In genomic region chr5:147305166-147305565, GRCm38 (mm10) we compare ENCODE assay signal across 17 mouse cellular contexts. TPM values are rescaled to one million over a fixed set of nuclear protein-coding genes. Genes with fewer than 3 reads are reported as not detected.
A peak's percentile ranks its signal among the peaks of the same experiment; 100 is the strongest.
DNase-seq lines count a peak whose midpoint lies in the region; ATAC-seq and TF ChIP-seq lines count a peak whose summit lies in the region.
"Had no signal": no experiment of that assay in that cellular context is flagged by ENCODE, and none has a peak within 500 bp of the region (broad histone marks: within the 10 kb centered on the region; RNA-seq: fewer than 3 reads in every experiment).

No protein-coding gene starts in this region.

- no peak for DNase-seq in heart, adult 2 months
- peak; percentile 63 for DNase-seq in neural tube, embryonic 10.5 days (ENCODE audit: extremely low spot score, low spot score)
- DNase-seq in thymus, adult 2 months, result no peak
- no peak for DNase-seq in gastrocnemius, adult 8-10 months (ENCODE audit: low spot score in 2 of 2)
- DNase-seq: adrenal gland, postnatal 25 days; cerebellum, postnatal 14 days; gastrocnemius, postnatal 10 days; heart, postnatal 10 days; kidney, postnatal 25 days had no signal

- H3K36me3 ChIP-seq in heart, embryonic 16.5 days (ENCODE audit: control insufficient read depth, insufficient read depth), result no peaks in the 10 kb centered on the region
- no peaks in the 10 kb centered on the region for H3K36me3 ChIP-seq in heart, adult 2 months (ENCODE audit: control insufficient read depth, insufficient read depth, low read length)
- no peaks in the 10 kb centered on the region for H3K36me3 ChIP-seq in neural tube, embryonic 15.5 days
- H3K36me3 ChIP-seq in limb, embryonic 12.5 days, result no peaks in the 10 kb centered on the region
- no peaks in the 10 kb centered on the region for H3K36me3 ChIP-seq in thymus, adult 2 months (ENCODE audit: control insufficient read depth, insufficient read depth, low read length)
- H3K36me3 ChIP-seq: forebrain, embryonic 15.5 days had no signal

- no peak overlapping the region for H3K27ac ChIP-seq in heart, embryonic 16.5 days (ENCODE audit: low read length)
- H3K27ac ChIP-seq in heart, adult 2 months, result no peak overlapping the region
- no peak overlapping the region for H3K27ac ChIP-seq in neural tube, embryonic 15.5 days (replicated peaks)
- H3K27ac ChIP-seq in limb, embryonic 12.5 days, result no peak overlapping the region
- no peak overlapping the region for H3K27ac ChIP-seq in thymus, adult 2 months (ENCODE audit: control insufficient read depth, insufficient read depth, low read length)
- H3K27ac ChIP-seq: forebrain, embryonic 15.5 days had no signal

- H3K4me1 ChIP-seq in heart, embryonic 16.5 days (ENCODE audit: control insufficient read depth, insufficient read depth, low read length), result peaks cover 6% of the 10 kb centered on the region; the same call in 1 of the 2 replicates
- no peaks in the 10 kb centered on the region for H3K4me1 ChIP-seq in heart, adult 2 months (ENCODE audit: control insufficient read depth, insufficient read depth, low read length)
- H3K4me1 ChIP-seq in neural tube, embryonic 15.5 days, result peaks cover 22% of the 10 kb centered on the region
- H3K4me1 ChIP-seq in limb, embryonic 12.5 days (replicated peaks), result peaks cover 40% of the 10 kb centered on the region
- H3K4me1 ChIP-seq in thymus, adult 2 months (replicated peaks; ENCODE audit: control insufficient read depth, insufficient read depth, low read length), result no peaks in the 10 kb centered on the region

- intact Hi-C loops in heart, adult 2 months (cut with DNase I), result no loop called here

- TF ChIP-seq CTCF in heart, adult 2 months (IDR thresholded peaks at IDR 0.05), result no peak
- TF ChIP-seq CTCF in thymus, adult 2 months (IDR thresholded peaks at IDR 0.05; ENCODE audit: borderline replicate concordance, control insufficient read depth, extremely low read depth, insufficient read depth, low read length, poor library complexity), result no peak

- no peak for ATAC-seq in heart, embryonic 16.5 days (replicated peaks; ENCODE audit: extremely low read depth, insufficient read depth, low FRiP score)
- ATAC-seq in neural tube, embryonic 15.5 days (ENCODE audit: low FRiP score), result no peak
- no peak for ATAC-seq in limb, embryonic 12.5 days (ENCODE audit: insufficient number of reproducible peaks, insufficient read depth, low FRiP score, low TSS enrichment, low read depth)
- ATAC-seq: forebrain, embryonic 15.5 days had no signal

- TF ChIP-seq POLR2A in heart, adult 2 months (IDR thresholded peaks at IDR 0.05; ENCODE audit: insufficient read depth, low read depth, low read length), result no peak
- no peak for TF ChIP-seq POLR2A in thymus, adult 2 months (IDR thresholded peaks at IDR 0.05; ENCODE audit: control insufficient read depth, extremely low read depth, insufficient read depth, low read length, poor library complexity)

- TF ChIP-seq EP300 in heart, adult 2 months (IDR thresholded peaks at IDR 0.05; ENCODE audit: insufficient read depth, low read depth, low read length), result no peak

- no peaks in the 10 kb centered on the region for H3K9me3 ChIP-seq in heart, embryonic 16.5 days (replicated peaks; ENCODE audit: control insufficient read depth, low read length)
- no peaks in the 10 kb centered on the region for H3K9me3 ChIP-seq in neural tube, embryonic 15.5 days (replicated peaks)
- no peaks in the 10 kb centered on the region for H3K9me3 ChIP-seq in limb, embryonic 12.5 days
- H3K9me3 ChIP-seq: forebrain, embryonic 15.5 days; megakaryocyte, embryonic 14.5 days had no signal

- H3K27me3 ChIP-seq in heart, embryonic 16.5 days (ENCODE audit: control insufficient read depth, insufficient read depth, low read length), result peaks cover 98% of the 10 kb centered on the region
- peaks cover 27% of the 10 kb centered on the region for H3K27me3 ChIP-seq in heart, adult 2 months (ENCODE audit: control insufficient read depth, insufficient read depth, low read length)
- peaks cover 98% of the 10 kb centered on the region for H3K27me3 ChIP-seq in neural tube, embryonic 15.5 days (replicated peaks)
- H3K27me3 ChIP-seq in limb, embryonic 12.5 days, result peaks cover 100% of the 10 kb centered on the region
- H3K27me3 ChIP-seq in thymus, adult 2 months (ENCODE audit: control insufficient read depth, insufficient read depth, low read length), result peaks cover 41% of the 10 kb centered on the region

- no peak overlapping the region for H3K9ac ChIP-seq in heart, embryonic 16.5 days (ENCODE audit: low read length)
- no peak overlapping the region for H3K9ac ChIP-seq in heart, adult 2 months (ENCODE audit: low read depth, low read length)
- no peak overlapping the region for H3K9ac ChIP-seq in neural tube, embryonic 15.5 days (replicated peaks)
- H3K9ac ChIP-seq in limb, embryonic 12.5 days (replicated peaks), result no peak overlapping the region
- H3K9ac ChIP-seq: forebrain, embryonic 15.5 days had no signal

- no peak overlapping the region for H3K4me2 ChIP-seq in heart, embryonic 16.5 days (ENCODE audit: low read depth, low read length)
- no peak overlapping the region for H3K4me2 ChIP-seq in neural tube, embryonic 15.5 days
- peak overlapping the region; percentile 19; the same call in 1 of the 2 replicates for H3K4me2 ChIP-seq in limb, embryonic 12.5 days
- H3K4me2 ChIP-seq: forebrain, embryonic 15.5 days had no signal

- 2% methylated on average over 16 of the region's 16 CpGs for WGBS in heart, embryonic 16.5 days
- 4% methylated on average over 16 of the region's 16 CpGs for WGBS in heart, adult 2 months
- under 1% methylated on average over 16 of the region's 16 CpGs for WGBS in neural tube, embryonic 15.5 days
- WGBS in limb, embryonic 12.5 days, result under 1% methylated on average over 16 of the region's 16 CpGs
- WGBS in thymus, adult 2 months, result 12% methylated on average over 16 of the region's 16 CpGs

- peak overlapping the region; percentile 8; the same call in 1 of the 2 replicates for H3K4me3 ChIP-seq in heart, embryonic 16.5 days (ENCODE audit: low read length)
- no peak overlapping the region for H3K4me3 ChIP-seq in heart, adult 2 months
- H3K4me3 ChIP-seq in neural tube, embryonic 15.5 days (replicated peaks), result no peak overlapping the region; the same call in 1 of the 2 replicates
- H3K4me3 ChIP-seq in limb, embryonic 12.5 days (replicated peaks), result peak overlapping the region; percentile 27
- no peak overlapping the region for H3K4me3 ChIP-seq in thymus, adult 2 months (ENCODE audit: control insufficient read depth, insufficient read depth, low read length)
- H3K4me3 ChIP-seq: forebrain, embryonic 15.5 days; megakaryocyte, embryonic 14.5 days had no signal

- H3K79me2 ChIP-seq in heart, adult 2 months (replicated peaks; ENCODE audit: control insufficient read depth, insufficient read depth, low read length), result no peaks in the 10 kb centered on the region

RNA-seq across cellular contexts. Expression of gene Cdx2, which starts 1.9 kb away (rescaled TPM):
- 0.47 TPM in 1 of 2 replicates, not detected in the other for polyA plus RNA-seq in heart, embryonic 16.5 days (2015; fragmentation: Nextera tagmentation; extraction: Ambion mirVana)
- total RNA-seq in heart, adult 2 months (2021), result not detected
- polyA plus RNA-seq in heart, adult 2 months (2012; rRNA removed), result not detected in 2 replicates
- 3.1 TPM in 1 of 2 replicates, not detected in the other for polyA plus RNA-seq in neural tube, embryonic 15.5 days (2015; fragmentation: Nextera tagmentation; extraction: Ambion mirVana)
- not detected in 2 replicates for polyA plus RNA-seq in limb, embryonic 12.5 days (2016; fragmentation: Nextera tagmentation; extraction: Ambion mirVana)
- 0.32 TPM in 2 replicates for polyA plus RNA-seq in thymus, adult 2 months (2012; rRNA removed)
- not detected for total RNA-seq in gastrocnemius, adult 8-10 months (2022)
- total RNA-seq: adrenal gland, postnatal 25 days; gastrocnemius, postnatal 10 days; heart, postnatal 10 days had no signal
- polyA plus RNA-seq: forebrain, embryonic 15.5 days; limb, embryonic 11.5 days; lung, embryonic 16.5 days; neural tube, embryonic 11.5 days had no signal

RNA-seq across cellular contexts. Expression of gene Urad, which starts 17.1 kb away (rescaled TPM):
- not detected in 2 replicates for polyA plus RNA-seq in heart, embryonic 16.5 days (2015; fragmentation: Nextera tagmentation; extraction: Ambion mirVana)
- not detected for total RNA-seq in heart, adult 2 months (2021)
- not detected in 2 replicates for polyA plus RNA-seq in heart, adult 2 months (2012; rRNA removed)
- 0.24 TPM in 1 of 2 replicates, not detected in the other for polyA plus RNA-seq in neural tube, embryonic 15.5 days (2015; fragmentation: Nextera tagmentation; extraction: Ambion mirVana)
- polyA plus RNA-seq in limb, embryonic 12.5 days (2016; fragmentation: Nextera tagmentation; extraction: Ambion mirVana), result not detected in 2 replicates
- 0.15 and 0.87 TPM in 2 replicates for polyA plus RNA-seq in thymus, adult 2 months (2012; rRNA removed)
- not detected for total RNA-seq in gastrocnemius, adult 8-10 months (2022)
- total RNA-seq: gastrocnemius, postnatal 10 days; heart, postnatal 10 days had no signal
- polyA plus RNA-seq: forebrain, embryonic 15.5 days; limb, embryonic 11.5 days; lung, embryonic 16.5 days; neural tube, embryonic 11.5 days had no signal

RNA-seq across cellular contexts. Expression of gene Pdx1, which starts 35.4 kb away (rescaled TPM):
- polyA plus RNA-seq in heart, embryonic 16.5 days (2015; fragmentation: Nextera tagmentation; extraction: Ambion mirVana), result not detected in 2 replicates
- not detected for total RNA-seq in heart, adult 2 months (2021)
- polyA plus RNA-seq in heart, adult 2 months (2012; rRNA removed), result not detected in 2 replicates
- polyA plus RNA-seq in neural tube, embryonic 15.5 days (2015; fragmentation: Nextera tagmentation; extraction: Ambion mirVana), result not detected in 2 replicates
- polyA plus RNA-seq in limb, embryonic 12.5 days (2016; fragmentation: Nextera tagmentation; extraction: Ambion mirVana), result not detected in 2 replicates
- polyA plus RNA-seq in thymus, adult 2 months (2012; rRNA removed), result 0.06 TPM in 1 of 2 replicates, not detected in the other
- not detected for total RNA-seq in gastrocnemius, adult 8-10 months (2022)
- total RNA-seq: adrenal gland, postnatal 25 days; gastrocnemius, postnatal 10 days; heart, postnatal 10 days had no signal
- polyA plus RNA-seq: forebrain, embryonic 15.5 days; limb, embryonic 11.5 days; lung, embryonic 16.5 days; neural tube, embryonic 11.5 days had no signal

Comparison
In these comparisons a context has a peak if more than half of its experiments do, and no peak if none do; other contexts are left out.
1. H3K4me3 ChIP-seq: peak in heart, embryonic 16.5 days (single experiment) and limb, embryonic 12.5 days (single experiment); none in heart, adult 2 months (single experiment), neural tube, embryonic 15.5 days (single experiment) and thymus, adult 2 months (single experiment).